Mouse (Mus musculus) midbrain, embryonic 12.5 days (tissue): Measurements from ENCODE around the gene Atf6b. TPM values are rescaled to one million over a fixed set of nuclear protein-coding genes. Genes with fewer than 3 reads are reported as not detected.

Source experiments
- ATAC-seq: fragments of 200-750 bp; cut with Nextera tagmentation; 2 replicates; pipeline ENCODE4 v1.8.0; 2017; ENCODE audit warnings: low read depth, moderate TSS enrichment, moderate library complexity; ENCODE audit not compliant: low FRiP score
- H3K27ac ChIP-seq: fragments of 300-500 bp; sonication (generic); replicated peaks from 2 replicates; pipeline ENCODE4 v1.5.1; 2016; ENCODE audit warnings: mild to moderate bottlenecking
- H3K27me3 ChIP-seq: fragments of 300-500 bp; sonication (generic); 2 replicates; pipeline ENCODE4 v1.6.1; 2016; ENCODE audit warnings: mild to moderate bottlenecking
- H3K36me3 ChIP-seq: fragments of 300-500 bp; sonication (generic); 2 replicates; pipeline ENCODE4 v1.6.1; 2016
- H3K4me1 ChIP-seq: fragments of 300-500 bp; sonication (generic); 2 replicates; pipeline ENCODE4 v1.6.1; 2016
- H3K4me2 ChIP-seq: fragments of 300-500 bp; sonication (generic); replicated peaks from 2 replicates; pipeline ENCODE4 v1.6.1; 2016; ENCODE audit warnings: mild to moderate bottlenecking, moderate library complexity
- H3K4me3 ChIP-seq: fragments of 300-500 bp; sonication (generic); 2 replicates; pipeline ENCODE4 v1.5.1; 2016; ENCODE audit warnings: mild to moderate bottlenecking
- H3K9ac ChIP-seq: fragments of 300-500 bp; sonication (generic); replicated peaks from 2 replicates; pipeline ENCODE4 v1.6.1; 2016; ENCODE audit warnings: mild to moderate bottlenecking, moderate library complexity
- H3K9me3 ChIP-seq: fragments of 300-500 bp; sonication (generic); 2 replicates; pipeline ENCODE4 v1.6.1; 2016; ENCODE audit warnings: mild to moderate bottlenecking
- WGBS: fragments of 180-500 bp; shearing (Covaris S2); methylation state at CpG from one replicate; pipeline ENCODE4 v1.1.7; 2016; 5-methylcytosine and 5-hydroxymethylcytosine counted together
- polyA plus RNA-seq: library from polyadenylated mRNA; unstranded; fragments of >200 nt; fragmentation: Nextera tagmentation; extraction: Ambion mirVana; gene quantifications from 2 replicates; pipeline ENCODE4 v1.2.1, GENCODE M21; 2016

The Atf6b gene
- polyA plus RNA-seq, 1 experiment from 2014 or later, result 121 TPM

DNA sequence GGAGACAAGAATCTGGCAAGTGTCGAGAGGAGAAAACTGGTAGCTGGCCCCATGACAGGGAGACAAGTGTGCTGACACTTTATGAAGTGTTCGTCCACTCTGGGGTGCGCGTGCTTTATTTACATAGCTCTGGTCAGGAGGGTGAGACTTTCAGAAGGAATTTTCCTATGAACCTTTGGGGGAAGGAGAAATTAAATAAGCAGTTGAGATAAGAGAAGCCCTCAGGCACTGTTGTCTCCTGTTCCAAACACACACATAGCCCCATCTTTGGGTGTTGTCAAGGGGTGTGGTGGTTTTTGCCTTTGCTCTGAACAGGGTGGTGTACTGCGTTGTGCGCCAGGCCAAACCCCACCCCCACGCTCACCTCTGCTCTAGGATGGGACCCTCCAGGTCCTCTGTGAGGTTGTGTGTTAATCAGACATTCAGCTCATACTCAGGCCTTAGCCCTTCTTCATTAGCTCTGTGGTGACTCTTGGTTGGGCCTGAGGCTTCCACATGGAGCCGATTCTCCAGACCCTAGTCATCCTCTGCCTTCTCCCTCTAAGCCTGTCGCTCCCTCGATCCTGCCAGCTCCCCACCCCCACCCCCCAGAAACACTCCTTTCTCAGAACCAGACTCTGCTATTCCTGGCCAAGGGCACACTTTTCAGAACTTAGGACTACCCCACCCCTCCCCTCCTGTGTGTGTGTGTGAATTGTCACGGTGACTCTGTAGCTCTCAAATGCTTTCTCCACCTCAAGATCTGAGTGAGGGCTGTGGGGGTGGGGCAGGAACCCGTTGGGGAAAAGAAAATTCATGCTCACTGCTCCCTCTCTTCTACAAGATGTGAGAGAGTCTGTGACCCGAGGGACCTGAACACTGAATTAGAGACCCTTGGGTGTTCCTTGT lies 28.5 kb downstream of the Atf6b start:
- 75% methylated on average over 13 of the region's 13 CpGs for WGBS
- H3K27ac ChIP-seq, result no peak overlapping the region
- H3K36me3 ChIP-seq, result no peaks in the 10 kb centered on the region
- ATAC-seq, result no peak
- no peak overlapping the region for H3K9ac ChIP-seq
- H3K4me3 ChIP-seq, result no peak overlapping the region
- H3K4me1 ChIP-seq, result peaks cover 14% of the 10 kb centered on the region
- H3K4me2 ChIP-seq, result no peak overlapping the region
- H3K9me3 ChIP-seq, result no peaks in the 10 kb centered on the region
- peaks cover 79% of the 10 kb centered on the region for H3K27me3 ChIP-seq

DNA sequence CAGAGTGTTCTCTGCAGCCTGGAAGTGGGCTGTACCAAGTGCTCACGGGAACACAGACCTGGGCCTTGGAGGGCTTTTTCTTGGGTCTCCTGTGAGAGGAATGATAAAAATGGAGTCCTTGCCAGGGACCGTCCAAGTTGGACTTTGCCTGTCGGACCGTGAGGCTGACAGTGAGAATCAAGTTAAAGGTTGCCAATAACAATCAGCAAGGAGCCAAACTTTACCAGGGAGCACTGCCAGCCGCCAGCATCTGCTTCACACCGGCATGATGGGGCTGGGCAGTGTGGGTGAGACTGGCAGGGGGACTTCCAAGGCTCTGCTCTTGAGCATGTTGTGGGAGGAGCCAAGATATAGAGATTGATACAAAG lies 29.1 kb downstream of the Atf6b start:
- Histone ChIP-seq H3K36me3 (no peaks in the 10 kb centered on the region), H3K27ac (no peak overlapping the region), H3K9ac (no peak overlapping the region), H3K9me3 (no peaks in the 10 kb centered on the region), H3K4me1 (peaks cover 14% of the 10 kb centered on the region), H3K27me3 (peaks cover 74% of the 10 kb centered on the region), H3K4me2 (no peak overlapping the region), H3K4me3 (no peak overlapping the region)
- ATAC-seq, result no peak
- 84% methylated on average over 6 of the region's 6 CpGs for WGBS

DNA sequence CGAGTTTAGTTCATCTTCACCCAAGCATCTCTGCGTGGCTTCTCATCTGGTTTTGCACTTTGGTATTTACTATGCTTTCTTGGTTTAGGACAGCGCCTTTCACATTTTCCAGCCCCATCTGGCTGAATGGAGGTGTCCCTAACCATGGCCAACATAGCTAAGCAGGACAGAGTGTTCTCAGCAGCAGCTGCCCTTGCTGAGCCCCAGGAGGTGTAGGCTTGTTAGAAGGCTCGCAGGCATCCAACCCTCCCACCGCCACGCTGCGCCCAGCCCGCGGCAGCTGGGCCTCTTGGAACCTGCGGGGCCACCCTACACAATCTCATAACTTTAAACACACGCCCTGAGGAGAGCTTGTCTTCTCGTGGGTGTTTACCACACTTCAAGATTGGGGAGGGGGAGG lies 29.7 kb downstream of the Atf6b start:
- Histone ChIP-seq H3K36me3 (no peaks in the 10 kb centered on the region), H3K27ac (no peak overlapping the region), H3K4me1 (peaks cover 8% of the 10 kb centered on the region), H3K4me2 (no peak overlapping the region), H3K4me3 (no peak overlapping the region), H3K9me3 (no peaks in the 10 kb centered on the region), H3K27me3 (peaks cover 68% of the 10 kb centered on the region), H3K9ac (no peak overlapping the region)
- 79% methylated on average over 12 of the region's 12 CpGs for WGBS
- no peak for ATAC-seq

DNA sequence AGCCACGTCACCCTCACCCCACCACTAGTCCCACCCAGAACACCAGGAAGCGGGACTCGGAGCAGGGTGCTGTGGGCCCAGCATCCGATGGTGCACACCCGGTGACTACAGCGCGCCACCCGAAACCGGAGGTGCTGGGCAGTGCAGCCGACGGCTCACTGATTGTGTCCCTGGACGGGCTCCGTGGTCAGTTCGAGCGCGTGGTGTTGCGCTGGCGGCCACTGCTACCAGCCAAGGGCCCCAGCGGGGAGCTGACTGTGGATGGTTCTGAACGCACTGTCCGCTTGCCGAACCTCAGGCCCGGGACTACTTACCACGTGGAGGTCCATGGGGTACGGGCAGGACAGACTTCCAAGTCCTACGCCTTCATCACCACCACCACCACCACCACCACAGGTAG lies 33.2 kb downstream of the Atf6b start:
- Histone ChIP-seq H3K27ac (no peak overlapping the region), H3K36me3 (no peaks in the 10 kb centered on the region), H3K9ac (no peak overlapping the region), H3K9me3 (no peaks in the 10 kb centered on the region), H3K27me3 (peaks cover 37% of the 10 kb centered on the region), H3K4me2 (no peak overlapping the region), H3K4me3 (no peak overlapping the region), H3K4me1 (no peaks in the 10 kb centered on the region)
- no peak for ATAC-seq
- 89% methylated on average over 26 of the region's 26 CpGs for WGBS

DNA sequence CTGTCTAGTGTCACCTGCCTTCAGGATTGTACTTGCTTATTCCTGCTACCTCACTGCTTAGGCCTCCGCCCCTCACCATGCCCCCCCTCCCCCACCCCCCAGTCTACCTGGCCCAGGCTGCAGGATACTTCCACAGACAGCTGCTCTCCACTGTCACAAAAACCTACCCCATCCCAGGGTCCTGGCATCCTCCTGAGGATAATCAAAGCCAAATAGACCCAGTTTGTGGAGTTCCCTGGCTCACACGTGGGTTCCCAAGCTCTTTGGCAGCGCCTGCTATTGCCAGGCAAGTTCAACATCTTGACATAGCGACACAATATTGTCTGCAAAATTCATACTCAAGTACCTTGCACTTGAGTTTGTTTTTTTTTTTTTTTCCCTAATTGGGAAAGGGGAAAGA lies 33.7 kb downstream of the Atf6b start:
- WGBS, result 79% methylated on average over 4 of the region's 4 CpGs
- no peak overlapping the region for H3K4me3 ChIP-seq
- peaks cover 33% of the 10 kb centered on the region for H3K27me3 ChIP-seq
- H3K4me1 ChIP-seq, result no peaks in the 10 kb centered on the region
- H3K9me3 ChIP-seq, result no peaks in the 10 kb centered on the region
- H3K27ac ChIP-seq, result no peak overlapping the region
- ATAC-seq, result no peak
- H3K4me2 ChIP-seq, result no peak overlapping the region
- no peak overlapping the region for H3K9ac ChIP-seq
- no peaks in the 10 kb centered on the region for H3K36me3 ChIP-seq

DNA sequence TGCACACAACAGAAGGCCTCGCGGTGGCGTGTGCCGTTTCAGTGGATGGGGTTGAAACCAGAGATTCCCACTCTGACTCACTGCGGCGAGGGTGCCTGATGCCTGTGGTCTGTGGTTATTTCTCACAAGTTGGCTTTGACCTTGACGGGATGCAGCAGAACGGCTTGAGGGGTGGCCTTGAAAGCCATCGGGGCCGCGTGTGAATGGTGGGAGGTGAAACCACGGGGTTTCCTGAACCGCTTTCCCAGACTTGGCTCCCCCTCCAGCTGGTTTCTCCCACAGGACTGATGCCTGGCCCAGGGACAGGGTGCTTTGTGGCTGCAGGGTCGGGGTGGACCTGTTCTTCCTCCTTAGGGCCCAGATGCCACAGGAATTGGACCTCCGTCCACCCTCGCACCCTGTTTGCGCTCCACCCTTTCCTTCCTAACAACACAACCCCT lies 34.2 kb downstream of the Atf6b start:
- Histone ChIP-seq H3K4me3 (no peak overlapping the region), H3K9ac (no peak overlapping the region), H3K4me2 (no peak overlapping the region), H3K27me3 (peaks cover 29% of the 10 kb centered on the region), H3K36me3 (no peaks in the 10 kb centered on the region), H3K9me3 (no peaks in the 10 kb centered on the region), H3K27ac (no peak overlapping the region), H3K4me1 (no peaks in the 10 kb centered on the region)
- no peak for ATAC-seq
- 87% methylated on average over 17 of the region's 17 CpGs for WGBS

DNA sequence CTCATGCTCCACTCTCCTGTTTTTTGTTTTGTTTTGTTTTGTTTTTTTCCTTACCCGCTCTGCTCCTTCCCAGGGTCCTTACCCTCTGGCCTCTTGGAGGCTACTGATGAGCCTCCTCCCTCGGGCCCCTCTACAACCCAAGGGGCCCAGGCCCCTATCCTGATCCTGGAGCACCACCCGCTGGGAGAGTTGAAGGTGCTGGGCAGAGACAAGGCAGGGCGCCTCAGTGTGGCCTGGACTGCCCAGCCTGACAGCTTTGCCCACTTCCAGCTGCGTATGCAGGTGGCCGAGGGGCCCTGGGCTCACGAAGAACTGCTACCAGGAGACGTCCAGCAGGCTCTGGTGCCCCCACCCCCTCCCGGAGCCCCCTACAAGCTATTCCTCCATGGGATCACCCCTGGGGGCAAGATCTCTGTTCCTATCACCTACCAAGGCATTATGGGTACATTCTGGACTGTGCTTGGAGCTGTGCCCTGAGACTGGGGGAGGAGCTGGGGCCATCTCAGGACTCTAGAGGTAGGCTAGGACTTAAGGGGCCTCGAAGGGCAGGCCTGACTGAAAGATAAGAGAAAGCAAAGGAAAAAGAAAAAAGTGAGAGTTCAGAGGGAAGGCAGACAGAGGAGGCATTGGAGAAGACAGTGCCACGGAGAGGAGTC lies 35.1 kb downstream of the Atf6b start:
- H3K27me3 ChIP-seq, result peaks cover 28% of the 10 kb centered on the region
- H3K4me3 ChIP-seq, result no peak overlapping the region
- no peaks in the 10 kb centered on the region for H3K4me1 ChIP-seq
- no peaks in the 10 kb centered on the region for H3K9me3 ChIP-seq
- 74% methylated on average over 11 of the region's 11 CpGs for WGBS
- no peak overlapping the region for H3K9ac ChIP-seq
- H3K27ac ChIP-seq, result no peak overlapping the region
- no peaks in the 10 kb centered on the region for H3K36me3 ChIP-seq
- H3K4me2 ChIP-seq, result no peak overlapping the region
- no peak for ATAC-seq

DNA sequence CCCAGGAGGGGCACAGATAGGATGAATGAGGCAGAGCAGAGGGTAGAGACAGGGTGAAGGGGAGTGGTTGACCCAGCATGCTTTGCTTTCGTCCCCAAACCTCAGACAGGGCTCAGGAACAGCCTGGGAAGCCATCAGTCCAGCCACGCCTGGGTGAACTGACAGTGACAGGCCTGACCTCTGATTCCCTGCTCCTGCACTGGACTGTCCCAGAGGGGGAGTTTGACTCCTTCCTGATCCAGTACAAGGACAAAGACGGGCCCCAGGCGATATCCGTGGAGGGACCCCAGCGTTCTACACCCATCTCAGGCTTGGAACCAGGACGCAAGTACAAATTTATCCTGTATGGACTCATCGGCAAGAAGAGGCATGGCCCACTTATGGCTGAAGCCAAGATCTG lies 36.2 kb downstream of the Atf6b start:
- ATAC-seq, result no peak
- Histone ChIP-seq H3K27ac (no peak overlapping the region), H3K36me3 (no peaks in the 10 kb centered on the region), H3K27me3 (peaks cover 22% of the 10 kb centered on the region), H3K9me3 (no peaks in the 10 kb centered on the region), H3K4me2 (no peak overlapping the region), H3K4me1 (no peaks in the 10 kb centered on the region), H3K9ac (no peak overlapping the region), H3K4me3 (no peak overlapping the region)
- WGBS, result 85% methylated on average over 8 of the region's 8 CpGs

DNA sequence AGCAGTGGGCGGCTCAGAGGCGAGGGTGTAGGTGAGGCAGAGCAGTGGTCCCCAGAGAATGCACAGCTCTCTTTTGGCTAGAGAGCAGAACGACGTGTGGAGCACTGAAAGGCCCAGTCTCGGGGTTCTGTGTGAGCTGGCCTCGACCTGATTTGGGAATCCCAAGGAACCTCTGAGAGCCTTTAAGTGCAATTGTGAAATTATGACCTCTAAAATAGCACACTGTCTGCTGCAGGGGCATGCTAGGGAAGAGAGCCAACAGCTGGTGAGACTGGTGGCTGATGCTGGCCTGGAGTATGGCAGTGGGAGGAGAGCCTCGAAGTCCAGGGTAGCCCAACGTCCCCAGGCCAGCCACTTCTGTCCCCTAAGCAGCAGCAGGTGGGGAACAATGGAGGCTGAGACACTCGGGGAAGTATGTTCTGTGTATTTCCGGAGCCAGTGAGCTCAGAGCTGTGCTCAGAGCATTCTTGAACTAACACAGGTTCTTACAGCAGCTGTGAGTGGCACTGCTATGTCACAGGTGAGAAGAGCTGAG lies 36.8 kb downstream of the Atf6b start:
- no peak for ATAC-seq
- peaks cover 16% of the 10 kb centered on the region for H3K27me3 ChIP-seq
- H3K4me2 ChIP-seq, result no peak overlapping the region
- no peak overlapping the region for H3K27ac ChIP-seq
- no peaks in the 10 kb centered on the region for H3K9me3 ChIP-seq
- no peaks in the 10 kb centered on the region for H3K4me1 ChIP-seq
- H3K9ac ChIP-seq, result no peak overlapping the region
- no peaks in the 10 kb centered on the region for H3K36me3 ChIP-seq
- WGBS, result 63% methylated on average over 10 of the region's 10 CpGs
- no peak overlapping the region for H3K4me3 ChIP-seq

DNA sequence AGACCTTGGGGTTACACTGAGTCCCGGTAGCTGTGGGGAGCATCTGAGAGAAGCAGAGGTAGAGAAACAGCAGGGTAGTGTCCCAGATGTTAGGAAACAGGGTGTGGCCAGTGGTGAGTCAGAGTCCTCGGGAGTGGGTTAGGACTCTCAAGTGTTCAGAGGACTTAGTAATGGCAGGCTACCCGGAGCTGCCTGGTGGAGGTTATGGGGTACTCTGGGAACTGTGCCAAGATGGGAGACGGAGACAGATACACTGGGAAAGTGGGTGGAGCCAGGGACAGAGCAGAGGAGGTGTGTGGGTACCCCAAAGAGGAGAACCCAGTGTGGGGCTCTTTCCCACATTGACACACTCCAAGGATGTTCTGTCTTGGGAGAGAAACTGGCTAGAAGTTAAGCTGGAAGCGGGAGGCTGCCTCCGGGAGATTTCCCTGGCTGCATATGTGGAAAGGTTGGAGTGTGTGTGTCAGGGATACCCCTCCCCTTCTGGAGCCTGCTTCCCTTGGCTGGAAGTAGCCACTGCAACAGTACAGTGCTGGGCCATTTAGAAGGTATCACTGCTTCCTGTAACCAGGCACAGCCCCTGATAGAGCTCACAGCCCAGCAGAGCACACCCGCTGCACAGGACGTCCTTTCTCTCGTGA lies 37.4 kb downstream of the Atf6b start:
- H3K9ac ChIP-seq, result no peak overlapping the region
- no peak overlapping the region for H3K4me3 ChIP-seq
- no peaks in the 10 kb centered on the region for H3K36me3 ChIP-seq
- 78% methylated on average over 9 of the region's 9 CpGs for WGBS
- no peaks in the 10 kb centered on the region for H3K4me1 ChIP-seq
- no peak overlapping the region for H3K4me2 ChIP-seq
- H3K27me3 ChIP-seq, result peaks cover 10% of the 10 kb centered on the region
- no peak for ATAC-seq
- no peak overlapping the region for H3K27ac ChIP-seq
- H3K9me3 ChIP-seq, result no peaks in the 10 kb centered on the region

DNA sequence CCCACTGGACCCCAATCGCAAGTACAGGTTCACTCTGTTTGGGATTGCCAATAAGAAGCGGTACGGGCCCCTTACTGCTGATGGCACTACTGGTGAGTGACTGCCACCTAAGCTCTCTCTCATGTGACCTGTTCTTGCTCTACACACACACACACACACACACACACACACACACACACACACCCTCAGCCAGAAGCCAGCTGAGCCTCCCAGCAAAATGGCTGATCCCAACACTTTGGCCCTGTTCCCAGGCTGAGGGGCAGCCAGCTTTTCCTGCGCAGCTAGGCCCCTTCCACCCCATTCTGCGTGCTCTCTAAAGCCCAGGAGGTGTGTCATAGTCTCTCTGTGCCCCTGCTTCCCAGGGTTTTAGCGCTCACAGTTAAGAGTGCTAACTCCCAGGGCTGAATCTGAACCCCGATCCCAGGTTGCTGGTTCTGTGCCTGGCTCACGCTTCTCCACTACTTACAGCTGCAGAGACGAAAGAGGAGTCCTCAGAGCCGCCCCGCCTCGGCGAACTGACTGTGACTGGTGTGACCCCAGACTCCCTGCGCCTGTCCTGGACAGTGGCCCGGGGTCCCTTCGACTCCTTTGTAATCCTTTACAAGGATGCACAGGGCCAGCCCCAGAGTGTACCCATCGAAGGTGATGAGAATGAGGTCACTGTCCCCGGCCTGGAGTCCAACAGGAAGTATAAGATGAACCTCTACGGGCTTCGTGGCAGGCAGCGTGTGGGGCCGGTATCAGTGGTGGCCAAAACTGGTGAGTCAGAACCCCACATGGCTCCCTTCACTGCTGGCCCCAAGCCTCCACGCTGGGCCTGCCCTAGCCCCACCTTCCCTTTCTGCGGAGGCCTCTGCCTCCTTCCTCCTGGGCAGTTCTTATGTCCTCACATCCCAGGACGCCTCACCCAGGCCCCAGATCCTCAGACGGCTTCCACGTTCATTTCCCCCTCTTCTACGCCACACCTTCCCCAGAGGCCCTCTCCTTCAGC lies 38.5 kb downstream of the Atf6b start:
- H3K36me3 ChIP-seq, result no peaks in the 10 kb centered on the region
- no peaks in the 10 kb centered on the region for H3K9me3 ChIP-seq
- H3K9ac ChIP-seq, result no peak overlapping the region
- WGBS, result 78% methylated on average over 28 of the region's 28 CpGs
- no peak overlapping the region for H3K27ac ChIP-seq
- peaks cover 1% of the 10 kb centered on the region; the same call in 1 of the 2 replicates for H3K27me3 ChIP-seq
- ATAC-seq, result no peak
- H3K4me1 ChIP-seq, result no peaks in the 10 kb centered on the region
- H3K4me3 ChIP-seq, result no peak overlapping the region
- no peak overlapping the region for H3K4me2 ChIP-seq
